Mouse (Mus musculus) thymus, adult 2 months (tissue): ENCODE results near the gene Lins1. TPM values are rescaled to one million over a fixed set of nuclear protein-coding genes. Genes with fewer than 3 reads are reported as not detected.

ENCODE experiments used
- DNase-seq: peaks from one replicate; pipeline ENCODE4 v3.0.0; 2021
- H3K27ac ChIP-seq: fragments of 200-500 bp; 2 replicates; pipeline ENCODE4 v1.5.1; 2012; ENCODE audit warnings: low read length, control low read depth; ENCODE audit not compliant: control insufficient read depth, insufficient read depth
- H3K27me3 ChIP-seq: fragments of 200-500 bp; 2 replicates; pipeline ENCODE4 v1.6.1; 2012; ENCODE audit warnings: mild to moderate bottlenecking, low read length, moderate library complexity, mixed read lengths; ENCODE audit not compliant: control insufficient read depth, insufficient read depth
- H3K36me3 ChIP-seq: fragments of 200-500 bp; 2 replicates; pipeline ENCODE4 v1.6.1; 2012; ENCODE audit warnings: mild to moderate bottlenecking, low read length, moderate library complexity; ENCODE audit not compliant: control insufficient read depth, insufficient read depth
- H3K4me1 ChIP-seq: fragments of 200-500 bp; replicated peaks from 2 replicates; pipeline ENCODE4 v1.6.1; 2012; ENCODE audit warnings: low read length; ENCODE audit not compliant: control insufficient read depth, insufficient read depth
- H3K4me3 ChIP-seq: fragments of 200-500 bp; 2 replicates; pipeline ENCODE4 v1.5.1; 2012; ENCODE audit warnings: mild to moderate bottlenecking, low read length, control low read depth, moderate library complexity; ENCODE audit not compliant: control insufficient read depth, insufficient read depth
- CTCF ChIP-seq: fragments of 200-500 bp; IDR thresholded peaks from 2 replicates; pipeline ENCODE4 v1.5.1; 2012; ENCODE audit warnings: mild to moderate bottlenecking, control low read depth, low read length, moderate library complexity, borderline replicate concordance; ENCODE audit not compliant: control insufficient read depth, poor library complexity, insufficient read depth; ENCODE audit errors: extremely low read depth
- POLR2A ChIP-seq: fragments of 200-500 bp; IDR thresholded peaks from 2 replicates; pipeline ENCODE4 v1.6.1; 2012; ENCODE audit warnings: mild to moderate bottlenecking, low read length, control low read depth, moderate library complexity; ENCODE audit not compliant: control insufficient read depth, poor library complexity, insufficient read depth; ENCODE audit errors: extremely low read depth
- WGBS: fragments of 180-500 bp; shearing (Covaris S2); methylation state at CpG from one replicate; pipeline ENCODE4 v1.1.7; 2018; 5-methylcytosine and 5-hydroxymethylcytosine counted together
- polyA plus RNA-seq: library from polyadenylated mRNA; depleted of rRNA; stranded (reverse); fragments of >200 nt; gene quantifications from 2 replicates; pipeline ENCODE4 v1.2.3, GENCODE M21; 2012

Gene Lins1
- polyA plus RNA-seq, 1 experiment: 9.3 TPM

DNA sequence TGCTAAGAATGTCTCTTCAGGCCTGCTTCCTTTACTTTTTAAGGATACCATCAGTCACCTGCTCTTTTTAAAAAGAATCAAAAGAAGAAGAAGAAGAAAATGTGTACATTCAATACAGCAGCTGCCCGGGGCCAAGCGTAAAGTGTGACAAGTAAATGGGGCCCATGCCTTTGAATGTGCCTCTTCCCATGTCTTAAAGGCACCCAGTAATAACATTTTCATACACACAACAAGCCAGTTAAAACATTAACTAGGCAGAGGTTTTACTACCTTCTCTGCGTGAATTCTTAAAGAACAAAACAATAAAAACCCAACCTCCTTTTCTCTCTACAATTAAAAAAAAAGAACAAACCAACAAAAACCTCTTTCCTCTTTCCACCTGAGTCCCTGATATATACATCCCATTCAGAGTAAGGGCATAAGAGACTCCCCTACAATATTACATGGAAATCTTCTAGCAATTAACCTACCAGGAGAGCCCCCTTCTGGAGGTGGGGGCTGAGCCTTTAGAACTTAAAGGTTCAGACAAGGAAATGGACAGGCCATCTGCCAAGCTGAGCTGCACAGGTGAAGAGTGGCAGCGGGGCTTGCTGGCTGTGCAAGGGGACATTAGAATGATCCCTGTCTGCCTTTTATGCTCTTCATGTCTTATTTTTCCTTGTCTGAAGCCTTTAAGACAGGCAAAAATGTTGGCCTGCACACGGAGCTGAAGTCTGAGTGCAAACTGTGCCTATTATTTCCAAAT is 7.4 kb upstream of the Lins1 start:
- WGBS: 98% methylated on average over 5 of the region's 5 CpGs

DNA sequence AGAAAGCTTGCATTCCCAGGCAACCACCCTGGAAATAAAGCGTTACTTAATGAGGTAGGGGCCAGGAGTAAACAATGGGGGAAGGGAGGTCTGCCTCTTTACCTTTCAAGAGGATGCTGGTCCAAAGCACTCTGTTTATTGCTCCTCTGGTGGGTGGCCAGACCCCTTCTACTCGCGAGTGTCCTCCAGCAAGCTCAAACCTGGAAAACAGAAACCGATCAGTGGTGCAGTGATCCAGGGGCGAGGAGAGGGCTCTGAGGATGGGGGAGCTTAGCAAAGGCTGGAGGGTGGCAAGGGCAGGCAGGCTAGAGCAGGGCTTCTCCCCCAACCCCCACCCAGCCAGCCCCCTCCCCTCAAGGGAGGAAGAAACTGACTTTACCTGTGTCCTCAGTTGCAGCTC is 968 bp upstream of the Lins1 start:
- DNase-seq: no peak
- H3K27ac ChIP-seq: no peak overlapping the region
- H3K4me1 ChIP-seq: peaks cover 4% of the 10 kb centered on the region
- H3K36me3 ChIP-seq: no peaks in the 10 kb centered on the region
- WGBS: 14% methylated on average over 5 of the region's 5 CpGs
- peak overlapping the region; percentile 72 for H3K4me3 ChIP-seq
- H3K27me3 ChIP-seq: no peaks in the 10 kb centered on the region
- TF ChIP-seq CTCF: no peak
- TF ChIP-seq POLR2A: no peak

More for the DNA sequence above, 7.4 kb upstream of the Lins1 start:
- Histone ChIP-seq H3K27me3 (no peaks in the 10 kb centered on the region), H3K4me3 (no peak overlapping the region), H3K27ac (no peak overlapping the region), H3K36me3 (peaks cover 25% of the 10 kb centered on the region), H3K4me1 (no peaks in the 10 kb centered on the region)
- DNase-seq: no peak
- TF ChIP-seq CTCF (no peak), POLR2A (no peak)

DNA sequence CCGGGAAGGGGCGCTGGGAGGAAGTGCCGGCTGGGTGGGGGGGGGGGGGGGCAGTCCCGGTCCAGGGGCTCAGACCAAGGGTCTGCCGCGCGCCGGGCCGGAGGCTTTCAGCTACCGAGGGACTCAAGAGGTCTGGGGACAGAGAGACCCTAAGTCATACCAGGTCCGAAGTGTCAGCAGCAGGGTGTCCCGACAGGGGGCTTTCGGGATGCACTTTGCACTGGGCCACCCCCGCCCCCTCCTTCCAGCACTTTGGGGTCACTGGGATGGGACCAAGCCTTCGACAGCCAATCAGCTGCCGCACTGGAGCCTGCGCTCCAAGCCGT is 432 bp upstream of the Lins1 start, which contains the start of gene Asb7:
TSS of gene Asb7 (minus strand) at position 303 of the 326 bp plus-strand sequence.
- H3K4me3 ChIP-seq: peak within 1 kb of the TSS; percentile 82
- H3K36me3 ChIP-seq: no peaks in the 10 kb centered on the region
- under 1% methylated on average over 18 of the region's 18 CpGs for WGBS
- TF ChIP-seq CTCF (no peak), POLR2A (no peak)
- H3K4me1 ChIP-seq: peaks cover 4% of the 10 kb centered on the region
- no peak for DNase-seq
- peak within 1 kb of the TSS; percentile 9; the same call in 1 of the 2 replicates for H3K27ac ChIP-seq
- H3K27me3 ChIP-seq: no peaks in the 10 kb centered on the region

DNA sequence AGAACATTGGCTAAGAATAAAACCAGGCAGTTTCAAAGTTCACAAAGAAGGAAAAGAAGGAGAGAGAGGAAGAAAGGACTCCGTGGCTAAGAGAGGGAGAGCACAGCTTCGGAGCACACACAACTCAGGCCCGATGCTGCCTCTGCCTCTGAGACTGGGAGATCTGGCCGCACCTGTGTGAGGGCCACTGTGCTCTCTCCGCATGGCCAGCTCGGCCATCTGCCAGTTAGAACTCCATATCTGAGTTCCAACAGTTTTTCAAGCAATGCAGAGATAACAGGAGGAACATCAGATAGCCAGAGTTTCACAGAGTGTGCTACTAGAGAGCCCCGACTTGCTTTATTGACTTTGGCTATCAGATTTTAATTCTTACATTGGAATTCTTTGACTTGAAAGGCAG is 4.8 kb downstream of the Lins1 start:
- 92% methylated on average over 7 of the region's 7 CpGs for WGBS
- Histone ChIP-seq H3K4me3 (no peak overlapping the region), H3K27me3 (no peaks in the 10 kb centered on the region), H3K27ac (no peak overlapping the region), H3K36me3 (no peaks in the 10 kb centered on the region), H3K4me1 (no peaks in the 10 kb centered on the region)
- TF ChIP-seq CTCF: no peak
- no peak for TF ChIP-seq POLR2A
- DNase-seq: no peak

DNA sequence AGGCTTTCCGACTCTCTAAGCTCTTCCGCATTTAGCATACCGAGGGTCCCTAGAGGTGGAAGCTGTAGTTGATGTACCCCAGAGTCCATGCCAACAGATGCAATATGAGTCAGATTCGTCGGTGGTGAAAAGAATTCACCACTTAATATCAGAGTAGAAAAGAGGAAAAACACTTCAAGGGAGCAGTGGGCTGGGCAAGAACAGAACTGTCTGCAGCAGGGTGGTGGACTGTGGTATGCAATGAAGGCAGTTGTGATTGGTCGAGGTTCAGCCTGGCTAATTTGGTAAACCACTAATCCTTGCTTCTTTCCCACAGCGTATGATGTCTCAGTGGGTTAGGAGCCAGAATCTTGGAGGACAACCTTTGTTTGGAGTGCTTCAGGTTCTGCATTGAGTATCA is 13.0 kb downstream of the Lins1 start:
- no peak overlapping the region for H3K27ac ChIP-seq
- WGBS: 88% methylated on average over 7 of the region's 7 CpGs
- no peak overlapping the region for H3K4me3 ChIP-seq
- H3K4me1 ChIP-seq: peaks cover 3% of the 10 kb centered on the region; the same call in 1 of the 2 replicates
- H3K36me3 ChIP-seq: no peaks in the 10 kb centered on the region
- no peak for DNase-seq
- TF ChIP-seq POLR2A (no peak), CTCF (no peak)
- H3K27me3 ChIP-seq: no peaks in the 10 kb centered on the region

DNA sequence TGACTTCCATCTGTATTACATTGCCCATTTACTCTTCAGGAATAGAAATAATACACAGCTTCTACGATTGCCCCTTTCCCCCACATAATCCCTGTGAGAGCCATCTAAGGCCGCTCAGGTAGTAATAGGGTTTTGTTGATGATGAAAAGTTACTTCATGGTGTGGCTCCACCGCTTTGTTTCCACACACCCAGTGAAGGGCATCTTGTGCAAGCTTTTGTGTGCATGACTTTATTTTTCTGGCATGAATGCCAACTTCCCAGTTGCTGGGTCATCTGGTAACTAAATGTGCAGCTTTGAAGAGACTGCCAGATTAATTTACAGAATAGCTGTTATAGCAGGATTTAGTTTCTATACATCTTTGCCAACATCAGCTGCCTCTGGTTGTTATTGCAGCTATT is 14.9 kb downstream of the Lins1 start:
- Histone ChIP-seq H3K4me3 (no peak overlapping the region), H3K4me1 (peaks cover 3% of the 10 kb centered on the region; the same call in 1 of the 2 replicates), H3K27me3 (no peaks in the 10 kb centered on the region), H3K36me3 (no peaks in the 10 kb centered on the region), H3K27ac (no peak overlapping the region)
- over 99% methylated on average over 3 of the region's 3 CpGs for WGBS
- DNase-seq: no peak
- TF ChIP-seq POLR2A (no peak), CTCF (no peak)

DNA sequence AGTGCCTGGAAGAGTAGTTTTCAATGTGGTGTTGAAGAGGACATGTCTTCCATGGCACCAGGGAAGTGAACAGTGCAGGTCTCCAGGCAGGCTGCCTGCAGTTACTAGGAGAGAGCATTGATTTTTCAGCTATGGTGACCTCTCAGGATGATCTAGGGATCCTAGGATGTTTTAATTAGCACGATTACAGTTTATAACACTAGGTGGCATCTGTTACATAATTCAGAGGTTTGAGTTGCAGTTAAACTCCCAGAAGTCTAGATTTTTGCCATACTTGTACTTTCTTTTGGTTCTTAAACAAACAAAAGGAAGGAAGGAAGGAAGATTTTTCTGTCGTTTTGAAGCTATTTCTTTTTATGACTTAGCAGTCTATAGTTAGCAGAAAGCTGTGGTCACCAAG is 21.5 kb downstream of the Lins1 start:
- Histone ChIP-seq H3K36me3 (no peaks in the 10 kb centered on the region; the same call in 1 of the 2 replicates), H3K4me3 (no peak overlapping the region), H3K27ac (no peak overlapping the region), H3K4me1 (no peaks in the 10 kb centered on the region), H3K27me3 (no peaks in the 10 kb centered on the region)
- TF ChIP-seq CTCF (no peak), POLR2A (no peak)
- no peak for DNase-seq
- WGBS: 35% methylated on average over 2 of the region's 2 CpGs
